Mouse (Mus musculus) neutrophil, adult 5-6 weeks (primary cell): ENCODE results near the gene Fars2. TPM values are rescaled to one million over a fixed set of nuclear protein-coding genes. Genes with fewer than 3 reads are reported as not detected.
"Not testable (repeated sequence)": the region's sequence is repeated elsewhere in the genome, so short reads cannot be mapped to it uniquely, and the experiment has no call there.

ENCODE experiments used
- ATAC-seq: fragments of 151-379, 151-347 bp; 2 replicates; pipeline ENCODE4 v1.8.0; 2017; ENCODE audit warnings: mild to moderate bottlenecking, moderate TSS enrichment; ENCODE audit not compliant: insufficient number of reproducible peaks, poor library complexity, low FRiP score, severe bottlenecking; ENCODE audit errors: extremely low read depth
- total RNA-seq: library from RNA; stranded (forward); fragments of 200-1000 nt; gene quantifications from 2 replicates; pipeline ENCODE4 v1.2.3, GENCODE M21; 2017

The Fars2 gene
- total RNA-seq, 1 experiment from 2014 or later, result 26.5 TPM

GRCm38 (mm10) chr13:36131992-36132649 is 14.9 kb downstream of the Fars2 start:
- peak; percentile 54; the same call in 1 of the 2 replicates for ATAC-seq

DNA sequence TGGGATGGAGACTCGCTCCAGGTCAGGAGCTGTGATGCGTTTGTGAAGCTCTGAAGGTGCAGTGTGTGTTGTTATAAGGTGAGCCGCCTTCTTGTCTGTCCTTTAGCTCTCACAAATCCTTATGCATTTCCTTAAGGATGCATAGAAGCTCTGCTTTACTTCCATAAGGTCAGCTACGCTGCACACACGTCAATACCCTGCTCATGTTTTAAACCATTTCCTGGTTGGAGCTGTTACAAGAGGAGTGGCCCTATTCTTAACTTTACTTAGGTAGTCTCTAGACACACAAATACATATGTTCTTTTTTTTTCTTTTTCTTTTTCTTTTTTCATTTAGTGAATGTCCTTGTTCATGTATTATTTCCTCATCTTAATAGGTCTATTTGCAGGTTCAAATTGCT is 22.5 kb downstream of the Fars2 start:
- no peak for ATAC-seq

DNA sequence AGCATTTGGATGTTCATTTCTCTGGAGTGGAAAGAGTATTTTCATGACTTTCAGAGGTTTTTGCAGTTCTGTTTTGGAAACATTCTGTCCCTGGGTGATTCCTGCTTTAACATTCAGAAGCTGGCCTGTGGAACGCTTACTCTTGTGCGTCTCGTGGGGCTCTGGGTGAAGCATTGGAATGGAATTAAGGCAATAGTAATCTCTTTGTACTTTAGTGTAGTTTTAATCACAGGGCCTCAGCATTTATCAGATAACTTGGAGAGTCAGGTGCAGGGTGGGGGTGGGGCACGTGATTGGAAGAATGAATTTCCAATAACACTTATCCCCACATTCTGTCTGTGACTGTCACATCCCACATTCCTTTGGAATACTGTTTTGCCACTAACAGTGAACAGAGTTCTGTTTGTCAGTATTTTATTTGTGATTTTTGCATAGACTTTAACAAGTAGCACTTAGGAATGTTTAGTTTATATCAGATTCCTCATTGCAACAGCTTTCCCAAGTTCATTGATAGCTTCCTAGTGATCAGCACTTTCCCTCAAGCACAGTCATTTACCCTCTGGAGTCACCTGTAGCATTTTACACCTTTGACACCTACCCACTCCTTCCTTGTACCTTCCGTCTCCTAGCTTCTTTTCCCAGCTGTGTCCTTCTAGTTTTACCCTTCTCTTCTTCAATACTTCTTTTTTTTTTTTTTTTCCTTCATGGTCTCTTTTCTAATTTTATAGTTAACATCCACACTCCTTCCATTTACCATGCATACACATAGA is 23.2 kb downstream of the Fars2 start:
- ATAC-seq, result no peak

GRCm38 (mm10) chr13:36145601-36146000 is 28.4 kb downstream of the Fars2 start:
- no peak for ATAC-seq

DNA sequence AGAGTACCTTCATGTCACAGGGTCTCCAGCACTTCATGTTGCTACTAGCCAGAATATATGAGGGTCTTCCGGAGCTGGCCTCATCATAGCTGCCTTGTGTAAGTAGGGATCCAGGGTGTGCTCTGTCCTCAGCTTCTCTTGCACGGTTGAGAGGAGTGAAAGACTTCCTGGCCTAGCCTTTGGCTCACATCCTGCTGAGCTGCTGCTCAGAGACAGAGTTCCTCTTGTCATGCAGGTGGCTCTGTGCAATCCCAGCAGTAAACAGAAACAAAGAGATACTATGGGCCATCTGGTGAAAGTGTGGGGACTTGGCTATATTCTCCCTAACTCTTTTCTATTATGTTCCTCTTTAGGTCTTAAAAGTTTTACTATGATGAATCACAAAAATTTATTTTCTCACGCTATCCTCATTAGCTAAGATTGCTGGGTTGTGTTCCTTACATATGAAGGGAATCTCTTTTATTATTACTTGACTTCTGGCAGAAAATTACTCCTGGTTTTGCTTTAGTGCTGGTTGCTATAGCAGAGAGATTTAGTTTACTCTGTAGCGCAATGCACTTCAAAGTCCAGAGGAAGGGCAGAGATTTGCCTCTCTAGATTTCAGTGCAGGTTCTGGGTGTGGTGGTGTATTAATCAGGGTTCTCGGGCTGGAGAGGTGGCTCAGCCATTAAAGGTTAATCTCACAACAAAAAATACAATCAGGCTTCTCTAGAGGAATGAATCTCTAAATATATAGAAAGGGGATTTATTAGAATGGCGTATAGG is 32.1 kb downstream of the Fars2 start:
- ATAC-seq, result no peak

DNA sequence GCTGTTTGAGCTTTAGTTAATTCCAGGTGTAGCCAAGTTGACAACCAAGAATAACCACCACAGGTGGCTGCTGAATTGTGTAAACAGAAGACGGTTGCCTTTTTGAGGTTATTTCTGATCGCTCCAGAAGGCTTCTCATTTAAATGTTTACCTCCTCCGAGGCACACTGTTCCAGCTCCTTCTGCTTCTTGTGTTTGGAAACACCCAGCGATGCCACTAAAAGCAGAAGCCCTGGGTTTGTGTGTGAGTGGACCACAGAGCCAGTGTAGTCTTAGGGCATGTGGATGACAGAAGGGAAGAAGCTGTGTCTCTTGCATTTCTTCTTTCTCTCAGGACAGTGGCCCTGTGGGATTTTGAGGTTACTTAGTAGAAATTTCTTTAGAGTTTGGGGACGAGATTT is 33.1 kb downstream of the Fars2 start:
- ATAC-seq, result no peak

- ATAC-seq, result no peak
Observed at GRCm38 (mm10) chr13:36152728-36153498, 35.7 kb downstream of the Fars2 start.

DNA sequence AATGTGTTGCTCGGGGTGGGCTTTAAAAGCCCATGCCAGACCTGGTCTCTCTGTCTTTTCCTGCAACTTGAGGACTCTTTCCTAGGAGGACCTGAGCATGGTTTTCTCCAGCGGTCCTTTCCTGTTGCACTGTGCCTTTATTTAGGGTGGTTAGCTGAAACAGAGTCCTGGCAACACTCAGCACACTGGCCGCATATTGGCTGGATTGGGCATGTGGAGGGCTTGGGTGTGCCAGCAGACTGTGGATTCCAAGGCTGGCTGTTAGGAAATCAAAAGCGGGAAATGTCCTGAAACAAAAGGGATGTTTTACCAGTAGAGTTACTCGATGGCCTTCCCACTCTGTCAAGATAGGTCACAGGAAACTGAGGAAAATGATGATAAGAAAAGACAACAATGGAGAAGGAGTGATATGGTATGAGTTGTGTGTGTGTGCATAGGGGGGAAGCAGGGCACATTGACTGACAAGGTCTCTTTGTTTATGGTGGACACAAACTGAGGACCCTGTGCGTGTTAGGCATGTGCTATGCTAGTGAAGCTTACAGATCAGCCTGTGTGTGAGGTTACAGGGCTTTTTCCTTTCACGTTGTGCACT is 39.2 kb downstream of the Fars2 start:
- no peak for ATAC-seq

- no peak for ATAC-seq
Observed at GRCm38 (mm10) chr13:36163411-36163810, 46.2 kb downstream of the Fars2 start.

DNA sequence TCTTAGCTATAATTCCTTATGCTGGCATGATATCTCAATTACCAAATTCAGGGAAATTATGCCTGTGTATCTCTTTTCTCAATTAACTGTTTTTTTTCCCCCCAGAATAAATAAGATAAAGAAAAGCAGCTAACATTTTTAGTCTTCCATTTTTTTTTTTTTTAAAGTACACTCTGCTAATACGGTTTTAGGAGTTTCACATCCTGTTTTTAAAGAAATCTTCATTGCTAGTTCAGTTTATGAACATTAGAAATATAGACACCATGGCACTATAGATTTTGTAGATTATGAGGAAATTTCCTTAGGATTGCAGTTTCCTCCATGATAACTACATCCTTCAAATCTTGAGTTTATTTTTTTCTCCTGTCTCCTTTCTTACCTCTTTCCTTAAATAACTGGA is 46.7 kb downstream of the Fars2 start:
- no peak for ATAC-seq

GRCm38 (mm10) chr13:36172981-36173380 is 55.8 kb downstream of the Fars2 start:
- ATAC-seq, result not testable (repeated sequence)

- no peak for ATAC-seq
Observed at GRCm38 (mm10) chr13:36174101-36174500, 56.9 kb downstream of the Fars2 start.

GRCm38 (mm10) chr13:36174772-36175171 is 57.6 kb downstream of the Fars2 start:
- ATAC-seq, result no peak

GRCm38 (mm10) chr13:36181231-36181630 is 64.0 kb downstream of the Fars2 start:
- ATAC-seq, result no peak

DNA sequence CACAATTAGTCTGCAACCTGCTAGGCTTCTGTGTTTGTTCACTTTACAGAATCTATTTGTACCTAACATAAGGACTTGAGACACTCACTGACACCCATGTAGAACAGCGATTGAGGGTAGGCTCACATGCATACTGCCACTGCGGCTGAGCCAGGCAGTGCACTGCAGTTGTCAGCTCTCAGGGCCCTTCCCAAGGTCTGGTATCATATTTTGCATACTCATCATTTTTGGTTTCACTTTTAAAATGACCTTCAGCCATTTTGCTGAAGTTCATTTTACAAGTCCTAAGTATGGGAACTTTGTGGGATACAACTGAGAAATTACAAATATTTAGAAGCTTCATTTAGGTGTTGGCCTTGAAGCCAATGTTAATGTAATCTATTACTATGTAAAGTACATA is 73.4 kb downstream of the Fars2 start:
- ATAC-seq, result no peak

DNA sequence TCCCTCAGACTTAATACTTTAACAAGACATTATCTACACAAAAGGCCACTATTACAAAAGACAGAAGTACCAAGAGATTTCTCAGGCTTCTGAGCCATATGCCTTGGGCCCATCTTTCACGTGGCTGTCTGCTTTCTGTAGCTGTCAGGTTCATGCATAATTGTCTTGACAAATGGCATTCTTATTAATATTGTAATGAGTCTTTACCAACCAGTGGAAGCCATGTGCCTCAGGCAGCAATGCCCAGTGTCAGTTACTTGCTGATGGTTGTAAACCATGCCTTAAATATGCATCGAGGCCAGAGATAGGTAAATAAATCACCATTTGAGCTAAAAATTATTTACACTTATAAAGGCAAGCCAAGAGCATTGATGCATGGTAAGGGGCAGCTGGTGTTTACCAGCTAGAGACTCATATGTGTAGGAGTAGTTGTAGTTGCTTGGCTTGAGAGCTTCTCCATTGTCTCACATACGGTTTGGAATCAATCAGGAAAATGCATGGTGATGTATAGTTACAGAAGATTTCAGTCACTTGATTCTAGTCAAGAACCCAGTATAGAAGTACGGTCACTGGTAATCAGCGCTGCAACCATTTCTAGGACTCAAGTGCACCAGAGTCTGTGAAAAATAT is 76.4 kb downstream of the Fars2 start:
- ATAC-seq, result no peak

- no peak for ATAC-seq
Observed at GRCm38 (mm10) chr13:36199288-36199687, 82.1 kb downstream of the Fars2 start.

DNA sequence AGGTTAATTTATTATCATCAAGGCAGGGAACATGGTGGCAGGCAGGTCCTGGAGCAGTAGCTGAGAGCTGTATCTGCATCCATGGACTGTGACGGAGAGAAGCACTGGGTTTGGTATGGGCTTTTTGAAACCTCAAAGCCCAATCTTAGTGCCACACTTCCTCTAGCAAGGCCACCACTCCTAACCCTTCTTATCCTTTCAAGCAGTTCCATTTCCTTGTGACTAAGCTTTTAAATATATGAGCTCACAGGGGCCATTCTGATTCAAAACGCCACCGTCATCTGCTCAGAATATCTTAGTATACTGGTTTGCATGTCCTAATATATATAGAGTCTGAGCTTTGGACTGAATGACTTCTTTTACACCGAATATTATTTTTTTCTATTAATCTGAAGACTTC is 83.2 kb downstream of the Fars2 start:
- ATAC-seq, result no peak
